ENCODE assay signal across 9 mouse cellular contexts in the genomic region with DNA sequence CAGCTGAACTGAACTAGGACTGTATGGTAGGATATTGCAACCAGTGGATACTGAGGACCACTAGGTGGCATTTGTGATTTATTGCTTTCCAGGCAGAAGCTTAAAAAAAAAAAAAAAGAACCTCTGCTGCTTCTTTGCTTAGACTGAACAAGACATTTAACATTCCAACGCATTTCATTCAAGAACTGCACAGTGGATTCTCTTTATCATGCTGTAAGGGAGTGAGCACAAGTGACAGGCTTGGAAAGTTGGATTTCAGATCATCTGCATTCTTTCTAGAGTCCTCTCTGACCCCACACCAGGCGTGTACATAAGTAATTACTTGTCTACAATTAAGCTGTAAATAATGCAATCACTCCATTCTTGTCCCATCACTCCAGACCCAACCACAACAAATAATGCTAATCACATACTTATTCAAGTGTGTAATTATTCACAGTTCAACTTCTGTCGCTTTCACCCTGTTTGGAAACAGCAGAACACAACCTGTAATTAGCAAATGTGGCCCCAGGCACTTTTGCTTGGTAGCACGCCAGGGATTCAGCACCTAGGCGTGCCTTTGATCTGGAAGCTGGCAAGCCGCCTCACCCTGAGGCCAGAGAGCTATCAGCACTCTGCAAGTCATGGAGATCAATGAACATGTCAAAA.
DNase-seq lines count a peak whose midpoint lies in the region; ATAC-seq and TF ChIP-seq lines count a peak whose summit lies in the region.
"Had no signal": no experiment of that assay in that cellular context is flagged by ENCODE, and none has a peak within 500 bp of the region (broad histone marks: within the 10 kb centered on the region; RNA-seq: fewer than 3 reads in every experiment).

No protein-coding gene starts in this region.

- ATAC-seq in G1E (ENCODE audit: extremely low read depth, insufficient number of reproducible peaks, low FRiP score, poor library complexity, severe bottlenecking): peak; percentile 58
- peak; percentile 92 for ATAC-seq in hindbrain, embryonic 12.5 days (ENCODE audit: low FRiP score)
- ATAC-seq in limb, embryonic 11.5 days (ENCODE audit: insufficient number of reproducible peaks, low FRiP score, low TSS enrichment, low read depth): peak; percentile 44; the same call in 1 of the 2 replicates

- WGBS in hindbrain, embryonic 12.5 days: 7% methylated on average over 6 of the region's 6 CpGs
- 6% methylated on average over 6 of the region's 6 CpGs for WGBS in limb, embryonic 11.5 days
- 41% methylated on average over 6 of the region's 6 CpGs for WGBS in thymus, adult 2 months

- no peak for TF ChIP-seq POLR2A in CH12.LX (IDR thresholded peaks at IDR 0.05; ENCODE audit: low read depth, low read length)
- no peak for TF ChIP-seq POLR2A in thymus, adult 2 months (IDR thresholded peaks at IDR 0.05; ENCODE audit: control insufficient read depth, extremely low read depth, insufficient read depth, low read length, poor library complexity)

- dilution Hi-C loops in CH12.LX (cut with MboI; ENCODE audit: extremely low pct_ligation_motif_present, extremely low pct_unique_long_range_greater_than_20kb, low sequenced_read_pairs): no loop called here

- H3K9me3 ChIP-seq in CH12.LX (replicated peaks; ENCODE audit: low read length): peaks cover 3% of the 10 kb centered on the region
- H3K9me3 ChIP-seq in G1E (replicated peaks): no peaks in the 10 kb centered on the region
- no peaks in the 10 kb centered on the region for H3K9me3 ChIP-seq in hindbrain, embryonic 12.5 days (replicated peaks)
- no peaks in the 10 kb centered on the region for H3K9me3 ChIP-seq in limb, embryonic 11.5 days (ENCODE audit: control insufficient read depth, low read length)

- H3K27me3 ChIP-seq in CH12.LX (replicated peaks) (no peaks in the 10 kb centered on the region), G1E (ENCODE audit: insufficient read depth, low read length) (no peaks in the 10 kb centered on the region)
- H3K27me3 ChIP-seq in hindbrain, embryonic 12.5 days: no peaks in the 10 kb centered on the region
- no peaks in the 10 kb centered on the region for H3K27me3 ChIP-seq in limb, embryonic 11.5 days (ENCODE audit: control insufficient read depth, insufficient read depth, low read length)
- no peaks in the 10 kb centered on the region for H3K27me3 ChIP-seq in thymus, adult 2 months (ENCODE audit: control insufficient read depth, insufficient read depth, low read length)

- no peak overlapping the region for H3K27ac ChIP-seq in CH12.LX (ENCODE audit: insufficient read depth, low read depth)
- H3K27ac ChIP-seq in hindbrain, embryonic 12.5 days: no peak overlapping the region
- H3K27ac ChIP-seq in limb, embryonic 11.5 days (replicated peaks; ENCODE audit: low read depth, low read length): no peak overlapping the region
- H3K27ac ChIP-seq in thymus, adult 2 months (ENCODE audit: control insufficient read depth, insufficient read depth, low read length): no peak overlapping the region

- TF ChIP-seq EP300 in CH12.LX (IDR thresholded peaks at IDR 0.05; ENCODE audit: low read length): no peak

- H3K36me3 ChIP-seq in CH12.LX (replicated peaks in 1 of 2; ENCODE audit: control insufficient read depth in 1 of 2, insufficient read depth in 1 of 2, low read length in 1 of 2) (no peaks in the 10 kb centered on the region), G1E (replicated peaks) (no peaks in the 10 kb centered on the region)
- no peaks in the 10 kb centered on the region for H3K36me3 ChIP-seq in hindbrain, embryonic 12.5 days
- H3K36me3 ChIP-seq in limb, embryonic 11.5 days (ENCODE audit: control insufficient read depth, insufficient read depth, low read length): no peaks in the 10 kb centered on the region
- H3K36me3 ChIP-seq in thymus, adult 2 months (ENCODE audit: control insufficient read depth, insufficient read depth, low read length): no peaks in the 10 kb centered on the region

- H3K4me1 ChIP-seq in CH12.LX (ENCODE audit: control insufficient read depth in 1 of 2, insufficient read depth in 2 of 2): no peaks in the 10 kb centered on the region
- peaks cover 16% of the 10 kb centered on the region for H3K4me1 ChIP-seq in G1E (ENCODE audit: insufficient read depth, low read depth, low read length)
- peaks cover 6% of the 10 kb centered on the region for H3K4me1 ChIP-seq in hindbrain, embryonic 12.5 days
- H3K4me1 ChIP-seq in limb, embryonic 11.5 days (ENCODE audit: control insufficient read depth, insufficient read depth, low read length): peaks cover 4% of the 10 kb centered on the region
- H3K4me1 ChIP-seq in thymus, adult 2 months (replicated peaks; ENCODE audit: control insufficient read depth, insufficient read depth, low read length): no peaks in the 10 kb centered on the region

- no peak overlapping the region for H3K4me3 ChIP-seq in CH12.LX (replicated peaks in 1 of 3; ENCODE audit: low read depth in 2 of 3, low read length in 2 of 3, poor library complexity in 1 of 3)
- no peak overlapping the region for H3K4me3 ChIP-seq in G1E (ENCODE audit: low read depth, low read length)
- no peak overlapping the region for H3K4me3 ChIP-seq in hindbrain, embryonic 12.5 days
- H3K4me3 ChIP-seq in limb, embryonic 11.5 days (ENCODE audit: low read depth, low read length): no peak overlapping the region
- no peak overlapping the region for H3K4me3 ChIP-seq in thymus, adult 2 months (ENCODE audit: control insufficient read depth, insufficient read depth, low read length)
- H3K4me3 ChIP-seq: myocyte had no signal

- TF ChIP-seq CTCF in CH12.LX (conservative IDR thresholded peaks at IDR 0.05 in 1 of 2, IDR thresholded peaks at IDR 0.05 in 1 of 2; ENCODE audit: low read depth in 2 of 2, low read length in 2 of 2) (no peak), G1E (IDR thresholded peaks at IDR 0.05; ENCODE audit: low read depth, low read length) (no peak)
- no peak for TF ChIP-seq CTCF in thymus, adult 2 months (IDR thresholded peaks at IDR 0.05; ENCODE audit: borderline replicate concordance, control insufficient read depth, extremely low read depth, insufficient read depth, low read length, poor library complexity)

- peak; percentile 12 for DNase-seq in CH12.LX (ENCODE audit: extremely low read depth)
- DNase-seq in G1E (ENCODE audit: low spot score): peak; percentile 32
- DNase-seq in embryo, embryonic 10.5 days (ENCODE audit: low spot score): peak; percentile 72
- peak; percentile 64 for DNase-seq in limb, embryonic 11.5 days (ENCODE audit: low spot score)
- DNase-seq in thymus, adult 2 months: no peak
- no peak for DNase-seq in ovary, postnatal 10 days (ENCODE audit: low spot score)
- DNase-seq in spleen, postnatal 4 days (ENCODE audit: low spot score in 2 of 2): no peak

- TF ChIP-seq RAD21 in CH12.LX (IDR thresholded peaks at IDR 0.05; ENCODE audit: low read depth, low read length): no peak; the same call in none of the 2 replicates

- H3K79me2 ChIP-seq in CH12.LX (replicated peaks; ENCODE audit: control insufficient read depth, extremely low read depth, insufficient read depth, poor library complexity, severe bottlenecking): no peaks in the 10 kb centered on the region

- no peak overlapping the region for H3K9ac ChIP-seq in CH12.LX (ENCODE audit: insufficient read depth, low read depth)
- no peak overlapping the region for H3K9ac ChIP-seq in hindbrain, embryonic 12.5 days
- H3K9ac ChIP-seq in limb, embryonic 11.5 days (ENCODE audit: low read length): no peak overlapping the region

- in situ Hi-C loops in CH12.LX (cut with MboI; ENCODE audit: low pct_ligation_motif_present, low pct_unique_long_range_greater_than_20kb, low sequenced_read_pairs): no loop called here

- no peak overlapping the region for H3K4me2 ChIP-seq in CH12.LX (ENCODE audit: insufficient read depth, low read depth, poor library complexity, severe bottlenecking)
- H3K4me2 ChIP-seq in hindbrain, embryonic 12.5 days (replicated peaks): no peak overlapping the region
- H3K4me2 ChIP-seq in limb, embryonic 11.5 days (ENCODE audit: low read depth, severe bottlenecking): no peak overlapping the region

TF ChIP-seq in CH12.LX, 34 proteins besides CTCF, POLR2A, EP300 and RAD21:
- no peak for TF ChIP-seq RCOR1 (conservative IDR thresholded peaks at IDR 0.05; ENCODE audit: low read depth, low read length)
- peak; percentile 77 for TF ChIP-seq ZNF384 (IDR thresholded peaks at IDR 0.05; ENCODE audit: low read depth, low read length)

Comparison
In these comparisons a context has a peak if more than half of its experiments do, and no peak if none do; other contexts are left out.
1. DNase-seq: peak in CH12.LX (single experiment), G1E (single experiment), embryo, embryonic 10.5 days (single experiment) and limb, embryonic 11.5 days (single experiment); none in thymus, adult 2 months (single experiment), ovary, postnatal 10 days (single experiment) and spleen, postnatal 4 days (0 of 2).
2. Peak in every context shown above with its lines, with median percentiles within 50 percentile points of each other: ATAC-seq.